Mouse (Mus musculus) neural tube, embryonic 15.5 days (tissue): Measurements from ENCODE around the gene Nagk. TPM values are rescaled to one million over a fixed set of nuclear protein-coding genes. Genes with fewer than 3 reads are reported as not detected.

ENCODE experiments used
- ATAC-seq: fragments of 200-750 bp; cut with Nextera tagmentation; 2 replicates; pipeline ENCODE4 v1.8.0; 2017; ENCODE audit warnings: mild to moderate bottlenecking, moderate TSS enrichment, moderate library complexity; ENCODE audit not compliant: low FRiP score
- H3K27ac ChIP-seq: fragments of 300-500 bp; sonication (generic); replicated peaks from 2 replicates; pipeline ENCODE4 v1.5.1; 2015; ENCODE audit warnings: mild to moderate bottlenecking, inconsistent platforms
- H3K27me3 ChIP-seq: fragments of 300-500 bp; sonication (generic); replicated peaks from 2 replicates; pipeline ENCODE4 v1.6.1; 2015; ENCODE audit warnings: inconsistent platforms
- H3K36me3 ChIP-seq: fragments of 300-500 bp; sonication (generic); 2 replicates; pipeline ENCODE4 v1.6.1; 2015; ENCODE audit warnings: inconsistent platforms
- H3K4me1 ChIP-seq: fragments of 300-500 bp; sonication (generic); 2 replicates; pipeline ENCODE4 v1.6.1; 2015; ENCODE audit warnings: inconsistent platforms
- H3K4me2 ChIP-seq: fragments of 300-500 bp; sonication (generic); 2 replicates; pipeline ENCODE4 v1.6.1; 2015; ENCODE audit warnings: inconsistent platforms, mild to moderate bottlenecking, moderate library complexity
- H3K4me3 ChIP-seq: fragments of 300-500 bp; sonication (generic); replicated peaks from 2 replicates; pipeline ENCODE4 v1.5.1; 2015; ENCODE audit warnings: mild to moderate bottlenecking, inconsistent platforms
- H3K9ac ChIP-seq: fragments of 300-500 bp; sonication (generic); replicated peaks from 2 replicates; pipeline ENCODE4 v1.6.1; 2015; ENCODE audit warnings: mild to moderate bottlenecking, inconsistent platforms
- H3K9me3 ChIP-seq: fragments of 300-500 bp; sonication (generic); replicated peaks from 2 replicates; pipeline ENCODE4 v1.6.1; 2016; ENCODE audit warnings: inconsistent platforms
- WGBS: fragments of 180-500 bp; shearing (Covaris S2); methylation state at CpG from one replicate; pipeline ENCODE4 v1.1.7; 2015; ENCODE audit warnings: mixed read lengths; 5-methylcytosine and 5-hydroxymethylcytosine counted together
- polyA plus RNA-seq: library from polyadenylated mRNA; unstranded; fragments of >200 nt; fragmentation: Nextera tagmentation; extraction: Ambion mirVana; gene quantifications from 2 replicates; pipeline ENCODE4 v1.2.1, GENCODE M21; 2015

Nagk gene
- polyA plus RNA-seq = 105 and 113 TPM in 2 replicates

DNA sequence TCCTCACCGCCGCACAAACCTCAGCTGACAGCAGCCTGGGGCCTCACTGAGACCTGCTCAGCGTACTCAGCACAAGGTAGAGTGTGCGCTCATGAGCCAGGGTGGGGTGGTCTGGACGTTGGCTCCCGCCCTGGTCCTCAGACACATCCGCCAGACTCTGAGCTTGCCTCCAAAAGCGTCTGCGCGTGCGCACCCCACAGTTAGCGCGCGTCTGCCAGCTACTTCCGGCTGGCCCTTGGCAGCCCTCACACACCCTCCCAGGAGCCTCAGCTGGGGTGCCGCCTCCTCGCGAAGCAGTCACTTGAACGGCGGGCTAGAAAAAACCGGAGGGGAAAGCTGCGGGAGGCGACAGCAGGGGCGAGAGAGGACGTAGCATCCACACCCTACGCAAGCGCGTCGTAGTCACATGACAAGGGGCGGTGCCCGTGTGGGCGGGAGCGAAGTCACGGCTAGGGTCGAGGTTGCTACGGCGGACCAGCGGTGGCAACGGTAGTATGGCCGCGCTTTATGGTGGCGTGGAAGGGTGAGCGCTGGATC lies at the start of gene Nagk:
TSS of gene Nagk (plus strand) at position 223 of the 537 bp plus-strand sequence.
- peak within 1 kb of the TSS; percentile 91 for H3K27ac ChIP-seq
- peak; percentile 95 for ATAC-seq
- H3K4me1 ChIP-seq = peaks cover 27% of the 10 kb centered on the region
- H3K4me3 ChIP-seq = peak within 1 kb of the TSS; percentile 69
- peaks cover 23% of the 10 kb centered on the region for H3K36me3 ChIP-seq
- H3K4me2 ChIP-seq = peak within 1 kb of the TSS; percentile 88
- H3K27me3 ChIP-seq = no peaks in the 10 kb centered on the region
- H3K9ac ChIP-seq = peak within 1 kb of the TSS; percentile 87
- under 1% methylated on average over 43 of the region's 43 CpGs for WGBS
- no peaks in the 10 kb centered on the region for H3K9me3 ChIP-seq

DNA sequence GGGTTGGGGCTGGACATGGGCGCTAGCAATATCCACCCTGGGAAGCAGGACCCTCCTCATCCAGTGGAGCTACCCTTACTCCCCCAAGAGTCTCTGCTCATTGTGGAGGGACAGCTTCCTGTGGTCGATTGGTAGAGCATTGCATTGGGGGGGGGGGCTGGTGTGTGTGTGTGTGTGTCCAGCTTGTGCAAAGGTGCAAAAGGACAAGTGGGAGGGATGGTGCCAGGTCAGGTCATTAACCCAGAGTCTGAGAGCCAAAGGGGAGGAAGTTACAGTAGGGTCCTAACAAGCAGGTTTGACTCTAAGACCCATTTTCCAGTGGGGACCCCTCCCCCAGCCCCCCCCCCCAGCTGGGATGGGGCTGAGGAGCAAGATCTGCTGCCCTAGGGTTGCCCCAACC lies 49.3 kb upstream of the Nagk start:
- H3K36me3 ChIP-seq = no peaks in the 10 kb centered on the region
- no peak overlapping the region for H3K4me2 ChIP-seq
- H3K9ac ChIP-seq = no peak overlapping the region
- WGBS = 49% methylated on average over 2 of the region's 2 CpGs
- peaks cover 5% of the 10 kb centered on the region; the same call in 1 of the 2 replicates for H3K27me3 ChIP-seq
- no peaks in the 10 kb centered on the region for H3K4me1 ChIP-seq
- ATAC-seq = no peak
- no peak overlapping the region for H3K4me3 ChIP-seq
- no peaks in the 10 kb centered on the region for H3K9me3 ChIP-seq
- H3K27ac ChIP-seq = no peak overlapping the region

- no peaks in the 10 kb centered on the region for H3K4me1 ChIP-seq
- peaks cover 20% of the 10 kb centered on the region for H3K27me3 ChIP-seq
- H3K4me2 ChIP-seq = no peak overlapping the region
- H3K36me3 ChIP-seq = no peaks in the 10 kb centered on the region
- ATAC-seq = no peak
- whole genome bisulfite sequencing = 46% methylated on average over 3 of the region's 3 CpGs
- no peaks in the 10 kb centered on the region for H3K9me3 ChIP-seq
- no peak overlapping the region for H3K27ac ChIP-seq
- no peak overlapping the region for H3K4me3 ChIP-seq
- no peak overlapping the region for H3K9ac ChIP-seq
These were observed 45.5 kb upstream of the Nagk start for GRCm38 (mm10) chr6:83749286-83749685.

- H3K4me3 ChIP-seq = no peak overlapping the region
- WGBS = 9% methylated on average over 11 of the region's 11 CpGs
These were observed 44.6 kb upstream of the Nagk start for GRCm38 (mm10) chr6:83750171-83750684.

GRCm38 (mm10) chr6:83756051-83756450 lies 38.7 kb upstream of the Nagk start:
- H3K4me3 ChIP-seq = no peak overlapping the region
- no peak overlapping the region for H3K4me2 ChIP-seq
- no peak for ATAC-seq
- no peak overlapping the region for H3K9ac ChIP-seq
- peaks cover 7% of the 10 kb centered on the region for H3K4me1 ChIP-seq
- H3K36me3 ChIP-seq = no peaks in the 10 kb centered on the region
- H3K27ac ChIP-seq = no peak overlapping the region
- WGBS = 84% methylated on average over 9 of the region's 9 CpGs
- H3K9me3 ChIP-seq = no peaks in the 10 kb centered on the region
- peaks cover 57% of the 10 kb centered on the region for H3K27me3 ChIP-seq

More at GRCm38 (mm10) chr6:83750171-83750684, 44.6 kb upstream of the Nagk start:
- Histone ChIP-seq H3K4me1 (no peaks in the 10 kb centered on the region), H3K9ac (no peak overlapping the region), H3K27ac (no peak overlapping the region), H3K9me3 (no peaks in the 10 kb centered on the region), H3K4me2 (no peak overlapping the region), H3K36me3 (no peaks in the 10 kb centered on the region), H3K27me3 (peaks cover 25% of the 10 kb centered on the region)
- no peak for ATAC-seq

DNA sequence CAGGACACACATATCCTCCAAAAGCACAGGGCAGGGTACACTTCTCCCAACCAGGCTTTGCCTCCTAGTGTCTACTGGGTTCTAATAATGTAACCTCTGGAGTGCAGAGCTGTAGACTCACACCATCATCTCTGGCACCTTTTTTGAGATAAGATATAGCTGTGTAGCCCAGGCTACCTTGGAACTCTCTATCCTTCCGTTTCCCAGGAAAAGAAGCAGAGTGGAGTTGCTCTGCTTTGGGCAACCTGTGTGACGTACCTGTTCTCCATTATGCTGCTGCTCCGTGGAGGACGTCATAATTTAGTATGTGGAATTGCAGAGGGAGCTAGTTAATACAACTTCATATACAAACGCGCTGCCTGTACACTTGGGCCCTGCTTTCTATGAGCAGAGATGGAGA lies 32.4 kb upstream of the Nagk start, which contains the start of gene Ankrd53:
TSS of gene Ankrd53 (plus strand) at position 301 of the 400 bp plus-strand sequence.
- Histone ChIP-seq H3K27me3 (peaks cover 68% of the 10 kb centered on the region), H3K27ac (no peak within 1 kb of the TSS), H3K9me3 (no peaks in the 10 kb centered on the region), H3K9ac (no peak within 1 kb of the TSS; the same call in 1 of the 2 replicates), H3K36me3 (no peaks in the 10 kb centered on the region), H3K4me3 (peak within 1 kb of the TSS; percentile 16), H3K4me2 (peak within 1 kb of the TSS; percentile 48), H3K4me1 (peaks cover 17% of the 10 kb centered on the region)
- ATAC-seq = no peak
- WGBS = 23% methylated on average over 6 of the region's 6 CpGs

GRCm38 (mm10) chr6:83762880-83763431 lies 31.8 kb upstream of the Nagk start:
- Histone ChIP-seq H3K4me3 (peak overlapping the region; percentile 16), H3K36me3 (0 out of 2 replicates have a peak, but pooled peaks cover 3% of the 10 kb centered on the region), H3K9ac (no peak overlapping the region; the same call in 1 of the 2 replicates), H3K27ac (no peak overlapping the region), H3K27me3 (peaks cover 62% of the 10 kb centered on the region), H3K9me3 (no peaks in the 10 kb centered on the region), H3K4me1 (peaks cover 15% of the 10 kb centered on the region), H3K4me2 (peak overlapping the region; percentile 48)
- 3% methylated on average over 35 of the region's 35 CpGs for WGBS
- ATAC-seq = no peak

DNA sequence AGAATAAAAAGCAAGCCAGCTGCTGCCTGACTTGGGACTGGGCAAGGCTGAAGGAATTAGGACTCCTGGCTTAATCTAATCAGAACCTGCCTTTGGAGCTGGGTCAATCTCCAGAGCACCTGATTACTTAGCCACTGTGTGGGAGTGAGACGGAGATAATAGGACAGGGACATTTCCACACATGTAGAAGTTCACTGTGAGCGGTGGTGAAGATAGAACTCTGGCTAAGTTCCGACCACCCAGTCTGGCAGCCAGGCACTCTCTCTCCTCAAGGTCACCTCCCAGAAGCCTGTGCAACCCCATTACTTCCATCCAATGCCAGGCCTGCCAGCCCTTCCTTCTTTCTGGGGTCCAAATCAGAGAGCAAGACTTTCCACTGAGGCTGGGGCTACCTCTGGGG lies 27.8 kb upstream of the Nagk start:
- H3K27ac ChIP-seq = no peak overlapping the region
- no peak for ATAC-seq
- no peak overlapping the region for H3K4me2 ChIP-seq

DNA sequence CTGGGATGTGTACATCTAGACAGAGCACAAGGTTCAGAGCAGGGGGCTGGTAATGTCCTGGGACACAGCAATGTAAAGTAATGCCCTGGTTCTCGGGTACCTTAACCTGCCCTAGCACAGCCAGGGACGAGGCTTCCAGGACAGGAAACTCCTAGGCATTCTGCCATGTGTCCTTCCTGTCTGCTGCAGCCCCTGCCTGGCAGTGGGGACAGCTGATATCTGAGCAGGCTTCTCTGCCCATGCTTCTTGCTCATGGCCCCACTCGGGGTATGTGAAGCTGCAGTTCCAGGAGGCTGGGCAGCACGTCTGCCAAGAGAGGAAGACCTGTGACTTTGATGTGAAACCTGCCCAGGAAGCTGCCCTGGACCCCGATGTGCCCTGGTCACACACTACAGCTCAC lies 26.3 kb upstream of the Nagk start:
- no peak overlapping the region for H3K9ac ChIP-seq
- H3K27ac ChIP-seq = no peak overlapping the region
- H3K4me2 ChIP-seq = no peak overlapping the region
- peaks cover 10% of the 10 kb centered on the region for H3K4me1 ChIP-seq
- H3K27me3 ChIP-seq = peaks cover 14% of the 10 kb centered on the region
- WGBS = 91% methylated on average over 5 of the region's 5 CpGs
- H3K9me3 ChIP-seq = no peaks in the 10 kb centered on the region
- ATAC-seq = no peak
- H3K4me3 ChIP-seq = no peak overlapping the region
- peaks cover 47% of the 10 kb centered on the region for H3K36me3 ChIP-seq

More for the DNA sequence above, 27.8 kb upstream of the Nagk start:
- no peak overlapping the region for H3K9ac ChIP-seq
- peaks cover 29% of the 10 kb centered on the region for H3K27me3 ChIP-seq
- H3K4me1 ChIP-seq = peaks cover 10% of the 10 kb centered on the region
- H3K4me3 ChIP-seq = no peak overlapping the region
- no peaks in the 10 kb centered on the region for H3K9me3 ChIP-seq
- 97% methylated on average over 3 of the region's 3 CpGs for WGBS
- peaks cover 34% of the 10 kb centered on the region for H3K36me3 ChIP-seq

GRCm38 (mm10) chr6:83774126-83774525 lies 20.7 kb upstream of the Nagk start:
- Histone ChIP-seq H3K9ac (no peak overlapping the region), H3K4me3 (peak overlapping the region; percentile 98; the same call in 1 of the 2 replicates), H3K27me3 (no peaks in the 10 kb centered on the region)

DNA sequence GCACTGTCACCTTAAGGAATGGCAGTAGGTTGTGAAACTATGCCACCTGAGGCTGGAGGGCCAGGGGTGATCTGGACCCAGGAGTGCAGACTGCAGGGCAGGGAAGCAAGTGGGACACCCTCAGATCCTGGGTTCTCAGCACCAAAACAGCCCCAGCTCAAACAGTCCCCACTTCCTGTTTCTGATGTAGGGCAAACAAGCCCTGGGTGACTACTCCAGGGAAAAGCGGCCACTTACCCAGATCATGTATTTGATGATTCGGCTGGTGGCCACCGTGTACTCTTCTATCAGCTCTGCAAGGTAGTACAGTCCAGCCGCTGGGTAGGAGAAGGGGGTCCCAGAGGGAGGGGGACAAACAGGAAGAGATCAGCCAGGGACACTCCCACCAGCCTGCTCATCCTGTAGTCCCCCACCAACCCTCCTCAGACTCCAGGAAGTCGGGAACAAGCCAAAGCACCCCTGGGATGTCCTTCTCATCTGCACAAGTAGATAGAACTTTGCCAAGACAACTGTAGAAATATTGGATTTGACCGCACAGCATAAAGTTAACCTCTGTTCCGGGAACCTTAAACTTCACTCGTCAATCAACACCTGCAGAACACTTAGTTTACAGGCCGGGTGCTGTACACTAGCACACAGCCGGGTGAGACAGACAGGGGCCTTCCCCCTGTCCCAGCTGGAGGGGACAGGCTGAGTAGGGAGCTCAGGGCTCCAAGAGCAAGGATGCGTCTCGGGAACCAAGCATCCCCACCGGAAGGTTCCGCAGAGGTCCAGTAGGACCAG lies 19.8 kb upstream of the Nagk start:
- H3K4me2 ChIP-seq = peak overlapping the region; percentile 87
- H3K27me3 ChIP-seq = no peaks in the 10 kb centered on the region
- peak overlapping the region; percentile 95 for H3K9ac ChIP-seq
- H3K27ac ChIP-seq = peak overlapping the region; percentile 86
- H3K4me3 ChIP-seq = peak overlapping the region; percentile 98
- peaks cover 27% of the 10 kb centered on the region for H3K36me3 ChIP-seq
- ATAC-seq = peak; percentile 56
- 3% methylated on average over 14 of the region's 14 CpGs for WGBS
- H3K9me3 ChIP-seq = no peaks in the 10 kb centered on the region
- peaks cover 35% of the 10 kb centered on the region for H3K4me1 ChIP-seq

More at GRCm38 (mm10) chr6:83774126-83774525, 20.7 kb upstream of the Nagk start:
- Histone ChIP-seq H3K27ac (no peak overlapping the region), H3K36me3 (peaks cover 35% of the 10 kb centered on the region), H3K4me1 (peaks cover 35% of the 10 kb centered on the region), H3K4me2 (peak overlapping the region; percentile 87), H3K9me3 (no peaks in the 10 kb centered on the region)
- WGBS = 52% methylated on average over 8 of the region's 9 CpGs
- ATAC-seq = no peak
